Mouse (Mus musculus) ES-Bruce4 (cell line): ENCODE results near the gene Asic5.

ENCODE experiments used
- CTCF ChIP-seq: IDR thresholded peaks from one replicate; pipeline ENCODE4 v1.8.1; 2011; ENCODE audit warnings: low read depth, low read length
- EP300 ChIP-seq: IDR thresholded peaks from 2 replicates; pipeline ENCODE4 v1.6.1; 2011; ENCODE audit warnings: low read depth, low read length; ENCODE audit not compliant: insufficient read depth
- POLR2A ChIP-seq: IDR thresholded peaks from one replicate; pipeline ENCODE4 v1.8.1; 2011; ENCODE audit warnings: low read length; ENCODE audit not compliant: insufficient read depth

GRCm38 (mm10) chr3:81981576-81981975, 514 bp upstream of the Asic5 start:
- TF ChIP-seq POLR2A (no peak), CTCF (no peak), EP300 (no peak)
